8 mouse cellular contexts compared by ENCODE assay signal in genomic region chr2:29802075-29802826, GRCm38 (mm10). TPM values are rescaled to one million over a fixed set of nuclear protein-coding genes. Genes with fewer than 3 reads are reported as not detected.
DNase-seq lines count a peak whose midpoint lies in the region; ATAC-seq lines count a peak whose summit lies in the region.

Gene Slc27a4 (plus strand): TSS chr2:29802634.

- H3K4me2 ChIP-seq in heart, embryonic 15.5 days: peak within 1 kb of the TSS; percentile 86
- peak within 1 kb of the TSS; percentile 98 for H3K4me2 ChIP-seq in liver, embryonic 15.5 days
- peak within 1 kb of the TSS; percentile 82 for H3K4me2 ChIP-seq in neural tube, embryonic 12.5 days (replicated peaks)

- peak; percentile 97 for ATAC-seq in heart, embryonic 15.5 days (replicated peaks; ENCODE audit: insufficient number of reproducible peaks, insufficient read depth, low FRiP score, low read depth)
- ATAC-seq in liver, embryonic 15.5 days (ENCODE audit: insufficient read depth): peak; percentile 97
- ATAC-seq in neural tube, embryonic 12.5 days (ENCODE audit: low FRiP score, low read depth): peak; percentile 98

- peak within 1 kb of the TSS; percentile 87 for H3K27ac ChIP-seq in forebrain, embryonic 10.5 days
- peak within 1 kb of the TSS; percentile 82 for H3K27ac ChIP-seq in heart, embryonic 15.5 days
- no peak within 1 kb of the TSS; the same call in 1 of the 2 replicates for H3K27ac ChIP-seq in liver, embryonic 15.5 days (replicated peaks)
- peak within 1 kb of the TSS; percentile 81 for H3K27ac ChIP-seq in neural tube, embryonic 12.5 days

- peak; percentile 90 to 94 for DNase-seq in CD8-positive naive resting alpha-beta T cell, adult 2 months (ENCODE audit: low read depth in 2 of 2, low spot score in 2 of 2)
- DNase-seq in c-Kit-positive CD71-negative TER-119-negative erythroid progenitor cells, embryonic 14.5 days (ENCODE audit: low read depth): peak; percentile 77
- peak; percentile 93 for DNase-seq in forebrain, embryonic 10.5 days (ENCODE audit: extremely low spot score, low spot score)
- peak; percentile 98 to 100 for DNase-seq in kidney, postnatal 36 days
- DNase-seq in telencephalon, adult 2 months (ENCODE audit: low read depth, low spot score): peak; percentile 89

- H3K4me1 ChIP-seq in forebrain, embryonic 10.5 days: peaks cover 18% of the 10 kb centered on the region
- H3K4me1 ChIP-seq in heart, embryonic 15.5 days (replicated peaks): peaks cover 14% of the 10 kb centered on the region
- H3K4me1 ChIP-seq in liver, embryonic 15.5 days (replicated peaks): peaks cover 14% of the 10 kb centered on the region
- peaks cover 12% of the 10 kb centered on the region for H3K4me1 ChIP-seq in neural tube, embryonic 12.5 days

- H3K27me3 ChIP-seq in forebrain, embryonic 10.5 days (ENCODE audit: poor library complexity, severe bottlenecking): peaks cover 26% of the 10 kb centered on the region
- 0 out of 2 replicates have a peak, but pooled peaks cover 3% of the 10 kb centered on the region for H3K27me3 ChIP-seq in heart, embryonic 15.5 days
- H3K27me3 ChIP-seq in liver, embryonic 15.5 days: peaks cover 40% of the 10 kb centered on the region
- H3K27me3 ChIP-seq in neural tube, embryonic 12.5 days (replicated peaks): no peaks in the 10 kb centered on the region

- peak within 1 kb of the TSS; percentile 84 for H3K9ac ChIP-seq in heart, embryonic 15.5 days
- peak within 1 kb of the TSS; percentile 71 for H3K9ac ChIP-seq in liver, embryonic 15.5 days
- H3K9ac ChIP-seq in neural tube, embryonic 12.5 days: peak within 1 kb of the TSS; percentile 88

- no peaks in the 10 kb centered on the region for H3K9me3 ChIP-seq in forebrain, embryonic 10.5 days
- H3K9me3 ChIP-seq in heart, embryonic 15.5 days (replicated peaks): no peaks in the 10 kb centered on the region
- no peaks in the 10 kb centered on the region for H3K9me3 ChIP-seq in liver, embryonic 15.5 days (replicated peaks)
- no peaks in the 10 kb centered on the region for H3K9me3 ChIP-seq in neural tube, embryonic 12.5 days

- peaks cover 30% of the 10 kb centered on the region for H3K36me3 ChIP-seq in forebrain, embryonic 10.5 days (replicated peaks)
- peaks cover 24% of the 10 kb centered on the region for H3K36me3 ChIP-seq in heart, embryonic 15.5 days
- H3K36me3 ChIP-seq in liver, embryonic 15.5 days (replicated peaks): 0 out of 2 replicates have a peak, but pooled peaks cover 8% of the 10 kb centered on the region
- H3K36me3 ChIP-seq in neural tube, embryonic 12.5 days: peaks cover 33% of the 10 kb centered on the region

- peak within 1 kb of the TSS; percentile 93 for H3K4me3 ChIP-seq in forebrain, embryonic 10.5 days
- H3K4me3 ChIP-seq in heart, embryonic 15.5 days: peak within 1 kb of the TSS; percentile 79
- peak within 1 kb of the TSS; percentile 72 for H3K4me3 ChIP-seq in liver, embryonic 15.5 days (replicated peaks)
- H3K4me3 ChIP-seq in neural tube, embryonic 12.5 days: peak within 1 kb of the TSS; percentile 81

- WGBS in forebrain, embryonic 10.5 days: 7% methylated on average over 26 of the region's 28 CpGs
- WGBS in heart, embryonic 15.5 days: 4% methylated on average over 28 of the region's 28 CpGs
- 2% methylated on average over 28 of the region's 28 CpGs for WGBS in liver, embryonic 15.5 days (ENCODE audit: insufficient replicate concordance)
- 6% methylated on average over 28 of the region's 28 CpGs for WGBS in neural tube, embryonic 12.5 days

RNA-seq across cellular contexts. Expression of gene Slc27a4, which starts in this region (rescaled TPM):
- polyA plus RNA-seq in forebrain, embryonic 10.5 days (2016; fragmentation: Nextera tagmentation; extraction: Ambion mirVana): 7.9 and 8.6 TPM in 2 replicates
- 9.7 and 12.6 TPM in 2 replicates for polyA plus RNA-seq in heart, embryonic 15.5 days (2015; fragmentation: Nextera tagmentation; extraction: Ambion mirVana)
- 3.2 and 4.1 TPM in 2 replicates for polyA plus RNA-seq in liver, embryonic 15.5 days (2015; fragmentation: Nextera tagmentation; extraction: Ambion mirVana)
- 32.7 and 34.7 TPM in 2 replicates for polyA plus RNA-seq in neural tube, embryonic 12.5 days (2016; fragmentation: Nextera tagmentation; extraction: Ambion mirVana)
